Mouse (Mus musculus) ES-Bruce4 (cell line): ENCODE measurements around the gene Cdc7. TPM values are rescaled to one million over a fixed set of nuclear protein-coding genes. Genes with fewer than 3 reads are reported as not detected.

Source experiments
- H3K27ac ChIP-seq: 2 replicates; pipeline ENCODE4 v1.5.1; 2012; ENCODE audit warnings: low read length, inconsistent platforms; ENCODE audit not compliant: insufficient read depth
- H3K27me3 ChIP-seq: 2 replicates; pipeline ENCODE4 v1.6.1; 2012; ENCODE audit warnings: mild to moderate bottlenecking, low read length, inconsistent platforms; ENCODE audit not compliant: control insufficient read depth, poor library complexity, insufficient read depth, severe bottlenecking
- H3K36me3 ChIP-seq: 2 replicates; pipeline ENCODE4 v1.6.1; 2012; ENCODE audit warnings: inconsistent platforms, mild to moderate bottlenecking, low read length, moderate library complexity; ENCODE audit not compliant: control insufficient read depth, poor library complexity, insufficient read depth, severe bottlenecking
- H3K4me1 ChIP-seq: one replicate; pipeline ENCODE4 v1.8.1; 2011; ENCODE audit warnings: low read length; ENCODE audit not compliant: control insufficient read depth, insufficient read depth
- H3K4me3 ChIP-seq: 2 replicates; pipeline ENCODE4 v1.5.1; 2011; ENCODE audit warnings: low read depth, mild to moderate bottlenecking, low read length
- H3K9ac ChIP-seq: 2 replicates; pipeline ENCODE4 v1.6.1; 2012; ENCODE audit warnings: low read depth, mild to moderate bottlenecking, inconsistent platforms; ENCODE audit not compliant: poor library complexity, severe bottlenecking
- H3K9me3 ChIP-seq: replicated peaks from 2 replicates; pipeline ENCODE4 v1.6.1; 2012; ENCODE audit warnings: mild to moderate bottlenecking, low read length, inconsistent platforms; ENCODE audit not compliant: control insufficient read depth, poor library complexity, insufficient read depth, severe bottlenecking
- CTCF ChIP-seq: IDR thresholded peaks from one replicate; pipeline ENCODE4 v1.8.1; 2011; ENCODE audit warnings: low read depth, low read length
- EP300 ChIP-seq: IDR thresholded peaks from 2 replicates; pipeline ENCODE4 v1.6.1; 2011; ENCODE audit warnings: low read depth, low read length; ENCODE audit not compliant: insufficient read depth
- POLR2A ChIP-seq: IDR thresholded peaks from one replicate; pipeline ENCODE4 v1.8.1; 2011; ENCODE audit warnings: low read length; ENCODE audit not compliant: insufficient read depth
- polyA plus RNA-seq: library from polyadenylated mRNA; stranded (reverse); fragments of >200 nt; gene quantifications from 2 replicates; pipeline ENCODE4 v1.2.4, GENCODE M21; 2011; ENCODE audit warnings: low read depth; ENCODE audit not compliant: missing spikeins, insufficient read depth, insufficient read length

Cdc7 gene
- polyA plus RNA-seq, 1 experiment: 49.9 TPM

DNA sequence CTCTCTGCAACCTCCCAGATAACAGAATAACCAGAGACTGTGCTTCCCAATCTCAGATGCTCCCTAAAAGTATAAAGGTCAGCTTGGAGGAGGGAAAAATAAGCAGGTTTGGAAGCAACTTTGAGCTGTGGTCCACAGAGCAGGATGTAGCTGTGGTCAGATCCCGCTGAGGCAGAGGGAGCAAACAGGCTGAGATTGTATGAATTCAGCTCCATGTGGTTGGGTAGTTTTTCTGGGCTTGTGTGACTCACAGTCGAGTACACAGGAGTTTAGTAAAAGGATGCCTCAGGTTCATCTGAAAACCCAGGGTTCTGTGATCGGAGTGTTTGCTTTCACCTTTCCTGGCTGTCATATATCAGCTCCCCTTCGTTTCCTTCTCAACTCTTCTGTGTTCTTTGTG, 65.7 kb downstream of the Cdc7 start:
- TF ChIP-seq POLR2A (no peak), CTCF (no peak), EP300 (no peak)
- no peak overlapping the region for H3K9ac ChIP-seq
- no peak overlapping the region for H3K4me3 ChIP-seq
- no peaks in the 10 kb centered on the region for H3K36me3 ChIP-seq
- H3K9me3 ChIP-seq: no peaks in the 10 kb centered on the region
- no peak overlapping the region for H3K27ac ChIP-seq
- H3K27me3 ChIP-seq: no peaks in the 10 kb centered on the region
- H3K4me1 ChIP-seq: no peaks in the 10 kb centered on the region

DNA sequence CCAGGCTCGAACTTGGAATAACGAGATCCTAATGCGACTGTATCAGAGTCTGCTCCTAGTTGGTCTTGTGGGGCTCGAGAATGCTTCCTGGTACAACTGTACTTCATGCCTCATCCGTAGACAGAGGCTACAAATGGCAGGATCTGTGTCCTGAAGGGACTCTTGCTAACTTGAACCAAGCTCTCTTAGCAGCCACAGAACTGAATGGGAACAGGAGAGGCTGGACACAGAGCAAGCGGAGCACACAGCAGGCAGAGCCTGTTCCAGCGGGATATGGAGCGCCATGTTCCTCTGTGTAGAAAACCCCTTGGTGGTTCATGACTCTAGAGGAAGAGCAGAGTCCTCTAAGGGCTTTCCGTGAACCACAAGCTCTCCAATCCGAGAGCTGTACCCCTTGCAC, 66.7 kb downstream of the Cdc7 start:
- Histone ChIP-seq H3K4me3 (no peak overlapping the region), H3K36me3 (no peaks in the 10 kb centered on the region), H3K27ac (no peak overlapping the region), H3K9me3 (no peaks in the 10 kb centered on the region), H3K9ac (no peak overlapping the region), H3K4me1 (no peaks in the 10 kb centered on the region), H3K27me3 (no peaks in the 10 kb centered on the region)
- TF ChIP-seq CTCF: no peak
- TF ChIP-seq POLR2A: no peak
- no peak for TF ChIP-seq EP300

Other genes with a start within 250 kb of the Cdc7 start
- gene Hfm1, start 38.0 kb upstream of the Cdc7 start, polyA plus RNA-seq: 2.8 and 3.5 TPM in 2 replicates